Mouse (Mus musculus) bone marrow macrophage, adult 2 months (primary cell): ENCODE results near the gene Ghr. TPM values are rescaled to one million over a fixed set of nuclear protein-coding genes. Genes with fewer than 3 reads are reported as not detected.

Source experiments
- H3K27ac ChIP-seq: 2 replicates; pipeline ENCODE4 v1.5.1; 2012; ENCODE audit warnings: low read depth, low read length; ENCODE audit not compliant: insufficient read depth
- H3K4me1 ChIP-seq: 2 replicates; pipeline ENCODE4 v1.6.1; 2012; ENCODE audit warnings: low read length; ENCODE audit not compliant: control insufficient read depth, insufficient read depth
- H3K4me3 ChIP-seq: 2 replicates; pipeline ENCODE4 v1.5.1; 2012; ENCODE audit warnings: mild to moderate bottlenecking, low read length, moderate library complexity; ENCODE audit not compliant: insufficient read depth
- CTCF ChIP-seq: IDR thresholded peaks from 2 replicates; pipeline ENCODE4 v1.5.1; 2012; ENCODE audit warnings: low read depth, mild to moderate bottlenecking, low read length, moderate library complexity
- POLR2A ChIP-seq: IDR thresholded peaks from 2 replicates; pipeline ENCODE4 v1.6.1; 2012; ENCODE audit warnings: mild to moderate bottlenecking, low read depth, low read length, borderline replicate concordance
- polyA plus RNA-seq: library from polyadenylated mRNA; stranded (reverse); fragments of >200 nt; gene quantifications from 2 replicates; pipeline ENCODE4 v1.2.4, GENCODE M21; 2012; ENCODE audit not compliant: missing spikeins, insufficient read depth, insufficient read length

Ghr gene
- polyA plus RNA-seq, 1 experiment, result 1.5 TPM

DNA sequence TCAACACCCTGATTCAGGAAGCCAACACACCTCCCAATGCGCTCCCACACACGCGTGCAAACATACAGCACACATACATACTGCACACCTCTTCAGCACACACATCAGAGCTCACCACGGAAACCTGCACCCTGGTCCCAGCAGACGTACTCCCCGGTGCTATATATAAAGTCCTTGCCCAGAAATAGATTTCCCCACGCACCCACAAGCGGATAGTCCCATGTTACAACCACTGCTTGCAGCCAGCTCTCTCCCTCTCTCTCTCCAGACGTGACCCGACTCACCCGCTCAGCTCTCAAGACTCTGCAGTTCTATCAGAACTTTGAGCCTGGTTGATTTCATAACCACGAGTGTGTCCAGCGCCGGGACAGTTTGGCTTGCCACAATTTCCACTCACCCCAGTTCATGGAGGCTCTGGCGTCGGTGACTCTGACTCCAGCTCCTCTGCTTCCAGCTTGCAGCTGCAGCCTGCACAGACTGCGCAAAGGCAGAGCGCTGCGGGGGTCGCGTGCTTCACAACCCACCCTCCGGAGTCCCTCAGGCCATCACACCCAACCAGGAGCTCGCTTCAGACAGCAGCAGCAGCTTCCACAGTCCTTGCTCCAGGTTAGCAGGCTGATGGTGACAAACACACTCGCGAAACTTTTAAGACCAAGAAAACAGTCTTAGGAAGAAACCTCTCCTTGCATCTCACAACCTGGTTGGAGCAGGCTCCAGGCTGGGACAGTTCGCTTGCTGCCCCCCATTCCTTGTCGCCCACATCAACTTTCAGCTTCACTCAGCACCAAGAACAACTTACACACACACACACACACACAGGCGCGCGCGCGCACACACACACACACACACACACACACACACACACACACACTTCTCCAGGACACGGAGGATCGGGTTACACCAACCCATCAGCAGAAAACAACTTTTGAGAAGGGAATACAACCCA lies 1.2 kb downstream of the Ghr start:
- H3K27ac ChIP-seq, result no peak overlapping the region
- no peak for TF ChIP-seq CTCF
- peaks cover 5% of the 10 kb centered on the region; the same call in 1 of the 2 replicates for H3K4me1 ChIP-seq
- peak overlapping the region; percentile 33 for H3K4me3 ChIP-seq

- TF ChIP-seq CTCF (no peak), POLR2A (no peak)
- no peak overlapping the region for H3K27ac ChIP-seq
- peaks cover 5% of the 10 kb centered on the region; the same call in 1 of the 2 replicates for H3K4me1 ChIP-seq
- no peak overlapping the region for H3K4me3 ChIP-seq
Measured at GRCm38 (mm10) chr15:3581337-3581736, 2.0 kb downstream of the Ghr start.

DNA sequence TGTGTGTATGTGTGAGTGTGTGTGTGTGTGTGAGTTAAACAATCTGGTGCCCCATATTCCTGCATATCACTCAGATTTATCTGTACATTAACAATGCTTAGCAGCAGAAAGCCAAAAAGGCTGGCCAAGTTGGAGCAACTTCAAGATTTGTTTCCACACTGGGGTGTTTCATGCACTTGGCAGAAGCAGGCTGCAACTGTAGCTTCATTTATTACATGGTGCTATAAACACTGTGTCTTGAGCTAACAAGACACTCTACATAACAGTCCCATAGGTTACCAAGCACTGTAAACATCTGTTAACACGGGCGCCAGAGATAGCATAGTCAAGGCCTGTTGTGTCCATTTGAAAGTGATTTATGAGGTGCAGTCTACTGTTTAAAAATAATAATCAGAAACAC lies 3.1 kb downstream of the Ghr start:
- Histone ChIP-seq H3K27ac (no peak overlapping the region), H3K4me3 (no peak overlapping the region), H3K4me1 (peaks cover 5% of the 10 kb centered on the region; the same call in 1 of the 2 replicates)
- TF ChIP-seq CTCF (no peak), POLR2A (no peak)

DNA sequence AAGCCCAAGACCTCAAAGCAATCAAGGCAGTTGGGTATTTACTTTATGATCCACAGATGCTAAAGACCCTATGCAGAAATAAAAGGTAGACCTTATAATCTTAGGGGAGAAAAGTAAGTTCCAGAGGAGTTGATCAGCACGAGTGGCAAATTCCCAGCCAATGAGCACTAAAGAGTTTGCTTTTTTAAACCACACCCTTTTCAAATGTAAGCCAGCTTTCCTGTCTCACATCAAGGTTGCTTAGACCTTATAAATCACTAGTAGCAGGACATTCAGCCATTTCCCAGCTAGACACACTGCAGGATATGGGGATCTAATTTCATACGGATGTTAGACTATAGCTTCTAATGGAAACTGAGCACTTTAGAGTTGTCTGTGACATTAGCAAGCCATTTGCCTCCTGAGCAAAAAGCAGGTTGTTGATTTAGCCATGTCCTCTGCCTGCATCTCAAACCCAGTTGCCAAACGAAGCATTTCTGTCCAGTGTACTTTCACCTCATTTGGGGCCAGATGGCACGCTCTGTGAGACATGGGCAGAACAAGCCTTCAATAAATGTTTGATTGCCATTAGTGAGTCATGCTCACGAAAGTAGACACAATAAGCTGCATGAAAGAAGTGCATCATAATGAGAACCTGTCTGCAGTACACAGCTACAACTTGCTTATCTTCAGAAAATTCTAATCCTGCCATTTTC lies 4.9 kb downstream of the Ghr start:
- no peak overlapping the region for H3K4me3 ChIP-seq
- H3K4me1 ChIP-seq, result peaks cover 5% of the 10 kb centered on the region; the same call in 1 of the 2 replicates
- no peak for TF ChIP-seq CTCF
- TF ChIP-seq POLR2A, result no peak
- H3K27ac ChIP-seq, result no peak overlapping the region

- Histone ChIP-seq H3K27ac (no peak overlapping the region), H3K4me1 (no peaks in the 10 kb centered on the region), H3K4me3 (no peak overlapping the region)
- TF ChIP-seq POLR2A, result no peak
- no peak for TF ChIP-seq CTCF
Measured at GRCm38 (mm10) chr15:3569178-3569903, 14.0 kb downstream of the Ghr start.

- H3K27ac ChIP-seq, result no peak overlapping the region
- no peaks in the 10 kb centered on the region for H3K4me1 ChIP-seq
- H3K4me3 ChIP-seq, result no peak overlapping the region
- TF ChIP-seq POLR2A, result no peak
- no peak for TF ChIP-seq CTCF
Measured at GRCm38 (mm10) chr15:3564570-3564969, 18.7 kb downstream of the Ghr start.

- Histone ChIP-seq H3K27ac (no peak overlapping the region), H3K4me3 (no peak overlapping the region), H3K4me1 (no peaks in the 10 kb centered on the region)
- TF ChIP-seq CTCF (no peak), POLR2A (no peak)
Measured at GRCm38 (mm10) chr15:3563929-3564516, 19.3 kb downstream of the Ghr start.

DNA sequence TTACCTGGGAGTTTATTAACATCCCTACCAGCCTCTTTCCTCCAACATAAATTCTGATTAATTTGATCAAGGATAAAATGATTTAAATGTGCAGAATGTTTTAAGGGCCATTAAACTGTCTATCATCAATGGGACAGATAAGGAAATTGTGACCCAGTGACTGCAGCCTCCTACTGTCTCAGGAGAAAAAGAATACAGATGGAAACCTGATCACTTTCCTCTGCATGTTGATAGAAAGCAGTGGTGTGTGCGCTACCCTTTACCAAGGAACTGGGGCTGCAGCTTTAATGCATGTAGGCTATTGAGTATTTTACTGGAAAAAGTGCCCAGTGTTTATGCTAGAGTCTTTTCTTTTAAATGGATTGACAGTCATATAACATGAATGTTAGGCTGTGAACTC lies 19.8 kb downstream of the Ghr start:
- Histone ChIP-seq H3K27ac (no peak overlapping the region), H3K4me1 (no peaks in the 10 kb centered on the region), H3K4me3 (no peak overlapping the region)
- TF ChIP-seq CTCF, result no peak
- no peak for TF ChIP-seq POLR2A

GRCm38 (mm10) chr15:3558524-3558923 lies 24.8 kb downstream of the Ghr start:
- TF ChIP-seq POLR2A, result no peak
- Histone ChIP-seq H3K4me3 (no peak overlapping the region), H3K4me1 (no peaks in the 10 kb centered on the region), H3K27ac (no peak overlapping the region)

- no peaks in the 10 kb centered on the region for H3K4me1 ChIP-seq
- TF ChIP-seq POLR2A, result no peak
- no peak for TF ChIP-seq CTCF
Measured at GRCm38 (mm10) chr15:3544289-3544688, 39.0 kb downstream of the Ghr start.

More at GRCm38 (mm10) chr15:3544289-3544688, 39.0 kb downstream of the Ghr start:
- H3K27ac ChIP-seq, result no peak overlapping the region
- H3K4me3 ChIP-seq, result no peak overlapping the region
